Mouse (Mus musculus): ENCODE results near the gene Stk17b.
"Not testable (repeated sequence)": the region's sequence is repeated elsewhere in the genome, so short reads cannot be mapped to it uniquely, and the experiment has no call there.

Gene Stk17b

DNA sequence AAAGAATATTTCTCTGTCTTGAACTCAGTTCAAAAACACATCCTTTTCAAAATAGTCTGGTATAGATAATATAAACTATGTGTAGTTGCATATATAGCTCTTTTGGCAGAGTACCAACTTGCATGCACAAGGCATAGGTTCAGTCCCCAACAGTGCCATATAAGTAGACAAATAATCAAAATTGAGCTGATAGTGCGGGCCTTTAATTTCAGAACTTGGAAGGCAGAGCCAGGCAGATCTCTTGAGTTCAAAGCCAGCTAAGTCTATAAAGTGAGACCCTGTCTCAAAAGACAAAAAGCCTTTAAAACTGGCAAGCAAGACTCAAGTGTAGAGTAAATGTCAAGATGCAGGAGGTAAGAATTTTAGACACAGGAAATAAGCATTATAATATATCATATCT lies 2.1 kb downstream of the Stk17b start:
- no peak for DNase-seq (ENCODE audit: low read depth, low spot score)

DNA sequence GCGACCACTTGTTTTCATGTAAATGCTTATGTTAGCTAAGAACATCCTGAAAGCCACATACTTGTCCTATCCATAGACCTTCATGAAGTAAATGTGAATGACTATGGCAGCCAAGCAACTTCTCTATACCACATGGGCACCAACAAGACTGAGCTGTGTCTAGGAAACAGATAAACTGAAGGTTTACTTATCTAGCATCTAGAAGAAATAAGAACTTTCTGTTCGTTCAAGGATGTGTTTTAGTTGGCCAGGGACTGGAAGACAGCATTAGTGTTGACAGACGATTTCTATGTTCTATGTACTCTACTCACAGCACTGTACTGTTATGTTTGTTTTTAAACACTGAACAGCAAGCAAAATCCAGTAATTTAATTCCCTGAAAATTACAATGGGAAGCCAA lies 2.9 kb downstream of the Stk17b start:
- DNase-seq (ENCODE audit: low read depth, low spot score): no peak

DNA sequence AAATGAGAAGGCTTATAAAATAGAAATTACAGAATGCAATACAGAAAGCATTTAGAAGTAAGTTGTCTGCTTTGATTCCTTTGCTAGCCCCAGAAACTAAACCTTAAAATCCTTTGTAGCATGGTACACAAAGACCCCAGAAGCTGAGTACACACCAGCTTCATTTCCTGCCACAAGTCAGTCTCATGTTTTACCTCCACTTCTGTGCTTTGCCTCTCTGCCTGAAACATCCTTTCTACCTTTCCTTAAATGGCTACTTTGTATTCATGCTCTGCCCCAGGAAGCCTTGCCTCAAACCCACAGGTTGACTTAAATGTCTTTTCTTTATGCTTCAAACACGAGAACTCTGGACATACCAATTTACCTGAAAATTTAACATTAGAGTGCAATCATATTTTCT lies 3.7 kb downstream of the Stk17b start:
- DNase-seq (ENCODE audit: low read depth, low spot score): no peak

DNA sequence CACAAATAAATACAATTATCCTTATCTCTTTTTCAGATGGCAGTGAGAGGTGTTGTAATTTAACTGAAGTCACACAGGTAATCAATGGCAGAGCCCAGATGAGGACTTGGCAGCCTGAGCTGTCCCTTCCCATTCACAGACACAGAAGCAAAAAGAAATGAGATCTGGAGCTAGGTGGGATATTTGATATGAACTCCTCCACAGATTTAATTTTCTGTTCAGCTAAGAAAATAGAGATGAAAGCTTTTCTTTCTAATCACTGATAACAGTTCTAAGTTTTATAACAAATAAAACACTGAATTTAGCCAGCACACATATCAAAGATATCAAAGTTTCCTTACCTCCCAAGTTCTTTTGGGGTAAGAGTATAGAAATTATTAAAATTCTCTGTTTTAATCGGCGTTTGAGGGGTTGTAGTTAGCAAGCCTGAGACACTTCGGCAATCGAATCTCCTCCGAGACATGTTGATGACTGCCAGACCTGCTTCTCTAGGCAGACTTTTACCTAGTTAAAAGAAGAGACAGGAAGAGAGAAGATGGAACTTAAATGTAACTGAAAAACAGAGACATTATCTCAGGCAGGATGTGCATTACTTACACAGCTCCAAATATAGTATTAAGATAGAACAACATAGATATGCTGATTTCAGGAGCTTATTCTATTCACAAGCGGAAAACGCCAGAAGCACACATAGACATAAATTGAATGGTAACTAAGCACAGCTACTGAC lies 8.7 kb downstream of the Stk17b start:
- DNase-seq (ENCODE audit: low read depth, low spot score): no peak

DNA sequence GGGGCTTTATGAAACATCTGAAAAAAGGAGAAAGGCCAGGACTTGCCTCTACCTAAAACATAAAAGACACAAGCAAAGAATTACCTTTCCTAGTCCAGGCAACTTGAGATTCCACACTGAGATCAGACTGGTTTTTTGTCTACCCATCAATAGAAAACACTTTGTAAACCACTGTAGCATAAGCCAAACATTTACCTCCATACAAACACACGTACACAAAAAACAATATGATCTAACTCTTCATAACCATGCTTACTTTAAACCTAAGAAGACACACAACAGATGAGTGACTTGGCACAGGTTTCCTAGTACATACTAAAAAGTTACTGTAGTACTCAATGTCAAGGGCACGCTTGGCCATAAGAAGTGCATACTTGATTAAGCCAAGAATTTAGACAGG lies 9.5 kb downstream of the Stk17b start:
- DNase-seq (ENCODE audit: low read depth, low spot score): no peak

DNA sequence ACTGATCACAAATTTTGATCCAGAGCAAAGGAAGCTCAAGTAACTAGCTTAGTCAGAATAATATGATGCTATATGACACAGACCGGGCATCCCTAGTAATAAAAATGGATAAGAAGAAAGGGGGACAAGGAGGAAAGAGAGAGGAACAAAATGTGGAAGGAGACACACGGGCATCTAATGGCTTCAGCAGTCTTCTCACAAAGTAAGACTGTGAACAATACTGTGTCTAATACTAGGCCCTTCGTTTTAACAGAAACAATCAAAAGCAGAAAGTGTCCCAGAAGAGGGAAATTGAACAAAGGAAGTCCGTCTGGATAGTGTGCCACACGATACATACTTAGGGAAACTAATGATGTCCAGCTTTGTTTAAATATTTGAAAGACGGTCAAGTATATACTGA lies 10.0 kb downstream of the Stk17b start:
- no peak for DNase-seq (ENCODE audit: low read depth, low spot score)

DNA sequence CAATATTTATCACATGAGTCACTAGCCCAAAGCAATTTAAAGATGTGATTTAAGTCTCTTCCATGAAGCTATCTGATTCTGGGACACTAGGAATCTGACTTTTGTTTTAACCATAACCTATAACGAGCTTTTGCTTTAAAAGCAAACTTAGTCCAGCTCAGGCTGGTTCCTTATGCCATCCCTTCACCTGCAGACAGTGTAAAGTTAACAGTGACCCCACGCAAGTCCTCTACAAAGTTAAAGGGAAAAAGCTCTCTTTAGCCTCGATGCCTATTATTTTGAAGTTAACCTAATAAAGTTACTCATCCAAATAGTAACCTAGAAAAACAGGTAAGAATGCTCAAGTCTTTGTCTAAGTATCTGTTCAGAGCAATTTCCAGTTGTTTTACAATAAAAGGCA lies 10.5 kb downstream of the Stk17b start:
- no peak for DNase-seq (ENCODE audit: low read depth, low spot score)

DNA sequence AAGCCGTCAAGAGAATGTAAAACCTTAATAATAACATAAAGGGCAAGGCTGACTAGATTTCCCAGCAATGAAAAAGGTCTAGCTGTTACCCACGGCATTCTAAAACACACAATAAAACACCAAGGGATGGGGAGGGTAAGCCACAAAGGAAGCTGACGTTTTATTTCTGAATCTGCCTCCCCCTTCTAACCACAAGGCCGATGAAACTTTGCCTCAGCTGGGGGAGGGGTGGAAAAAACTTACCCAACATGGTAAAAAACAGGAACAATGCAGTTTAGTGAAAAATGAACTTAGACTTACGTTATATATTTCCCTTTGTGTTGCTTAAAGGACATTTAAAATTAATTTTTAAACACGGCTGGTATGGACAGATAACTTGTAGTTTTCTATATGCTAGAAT lies 11.0 kb downstream of the Stk17b start:
- DNase-seq (ENCODE audit: low read depth, low spot score): no peak

DNA sequence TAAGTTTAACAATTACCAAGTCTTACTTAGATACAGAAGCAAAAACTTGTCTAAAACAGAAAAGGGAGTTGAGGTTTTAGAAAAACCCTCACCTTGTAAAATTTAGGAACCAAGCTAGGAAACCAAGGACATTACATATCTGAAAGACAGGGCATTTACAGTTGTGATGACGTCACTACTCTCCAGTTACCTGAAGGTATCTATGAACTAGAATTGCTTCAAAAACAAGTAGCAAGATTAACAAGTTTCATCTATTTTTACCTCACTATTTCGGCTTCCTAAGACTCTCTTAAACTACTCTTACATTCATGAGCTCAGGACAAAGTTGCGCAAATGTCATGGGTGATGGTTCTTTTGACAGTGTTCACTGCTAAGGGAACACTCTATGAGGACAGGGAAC lies 12.1 kb downstream of the Stk17b start:
- DNase-seq (ENCODE audit: low read depth, low spot score): no peak

DNA sequence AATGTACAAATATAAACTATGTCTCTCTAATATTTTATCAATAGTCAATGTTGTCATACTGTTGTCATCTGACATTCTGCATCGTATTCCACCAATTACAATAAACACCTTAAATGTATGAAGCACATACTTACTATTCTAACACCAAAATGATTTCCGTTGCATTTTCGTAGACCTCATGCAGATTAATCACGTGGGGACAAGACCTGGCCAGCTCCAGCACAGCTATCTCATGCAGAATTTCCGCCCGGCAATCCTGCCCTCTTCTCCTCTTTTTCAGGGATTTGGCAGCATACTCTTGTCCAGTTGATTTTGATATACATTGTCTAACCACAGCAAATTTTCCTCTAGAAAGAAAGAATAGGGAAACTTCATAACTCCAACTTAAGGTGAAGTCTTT lies 13.5 kb downstream of the Stk17b start:
- DNase-seq (ENCODE audit: low read depth, low spot score): no peak

DNA sequence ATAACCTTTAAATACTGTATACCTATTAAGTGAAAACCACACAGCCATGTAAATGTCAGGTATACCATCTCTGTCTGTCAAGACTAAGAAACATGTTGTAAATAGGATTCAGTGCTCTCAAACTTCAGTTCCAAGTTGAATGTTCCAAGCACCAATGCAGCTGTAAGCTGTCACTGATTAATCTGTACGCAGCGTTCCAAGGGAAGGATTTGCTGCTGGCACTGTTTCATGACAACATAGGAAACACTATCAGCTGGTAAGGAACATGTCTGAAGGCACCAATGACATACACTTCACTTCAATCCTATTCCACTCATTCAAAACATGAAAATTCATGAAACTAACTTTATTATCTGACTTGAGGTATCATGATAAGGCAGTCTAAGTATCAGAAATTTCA lies 18.9 kb downstream of the Stk17b start:
- no peak for DNase-seq (ENCODE audit: low read depth, low spot score)

DNA sequence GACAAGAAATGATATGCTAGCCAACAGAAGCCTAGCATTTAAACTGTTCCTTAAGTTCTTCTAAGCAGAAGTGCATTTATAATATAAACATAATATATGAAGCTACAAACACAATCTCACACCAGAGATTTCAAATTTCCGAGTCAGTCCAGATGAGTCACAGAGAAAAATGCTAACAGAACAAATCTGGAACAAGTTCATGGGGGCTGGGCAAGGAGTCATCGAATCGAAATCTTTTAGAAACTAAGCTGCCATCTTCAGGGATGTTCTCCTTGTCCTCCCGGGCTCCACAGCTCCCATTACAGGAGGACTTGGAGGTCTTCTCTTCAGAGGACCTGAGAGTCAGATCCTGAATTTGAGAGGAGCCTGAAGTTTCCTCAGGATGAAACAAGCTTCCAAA lies 27.7 kb downstream of the Stk17b start:
- DNase-seq (ENCODE audit: low read depth, low spot score): no peak

DNA sequence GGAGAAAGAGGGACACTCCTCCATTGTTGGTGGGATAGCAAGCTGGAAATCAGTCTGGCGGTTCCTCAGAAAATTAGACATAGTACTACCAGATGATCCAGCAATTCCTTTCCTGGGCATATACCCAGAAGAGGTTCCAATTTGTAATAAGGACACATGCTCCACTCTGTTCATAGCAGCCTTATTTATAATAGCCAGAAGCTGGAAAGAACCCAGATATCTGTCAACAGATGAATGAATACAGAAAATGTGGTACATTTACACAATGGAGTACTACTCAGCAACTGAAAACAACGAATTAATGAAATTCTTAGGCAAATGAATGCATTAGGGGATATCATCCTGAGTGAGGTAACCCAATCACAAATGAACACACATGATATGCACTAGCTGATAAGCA lies 31.5 kb downstream of the Stk17b start:
- not testable (repeated sequence) for DNase-seq (ENCODE audit: low read depth, low spot score)

DNA sequence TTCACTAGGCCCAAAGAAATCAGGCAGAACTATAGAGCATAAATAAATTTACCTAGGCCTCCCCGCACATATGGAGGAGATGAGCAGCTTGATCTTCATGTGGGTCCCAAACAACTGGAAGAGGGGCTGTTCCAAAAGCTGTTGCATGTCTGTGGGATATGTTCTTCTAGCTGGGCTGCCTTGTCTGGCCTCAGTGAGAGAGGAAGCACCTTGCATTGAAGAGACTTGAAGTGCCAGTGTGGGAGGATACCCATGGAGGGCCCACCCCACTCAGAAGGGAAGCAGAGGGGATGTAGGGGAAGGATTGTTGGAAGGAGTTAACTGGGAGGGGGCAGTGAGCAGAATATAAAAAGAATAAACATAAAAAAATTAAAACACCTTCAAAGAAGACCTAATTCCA lies 33.9 kb downstream of the Stk17b start:
- no peak for DNase-seq (ENCODE audit: low read depth, low spot score)

DNA sequence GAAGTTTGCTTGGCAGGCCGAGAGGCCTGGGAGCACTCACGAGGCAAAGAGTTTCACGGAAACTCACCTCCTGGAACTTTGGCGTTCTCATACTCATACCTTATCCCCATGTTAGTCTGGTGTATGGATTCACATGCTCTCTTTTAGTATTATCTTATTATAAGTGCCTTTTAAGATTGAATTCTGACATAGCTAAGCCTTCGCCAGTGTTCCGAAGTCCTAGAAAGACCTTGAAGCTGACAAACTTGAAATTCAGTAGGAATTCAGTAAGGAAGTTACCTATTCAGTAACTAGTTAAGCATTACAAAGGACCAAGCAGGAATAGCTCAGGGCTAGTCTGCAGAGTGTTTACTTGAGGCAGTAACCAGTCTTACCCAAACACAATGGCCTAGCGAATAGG lies 34.3 kb downstream of the Stk17b start:
- DNase-seq (ENCODE audit: low read depth, low spot score): not testable (repeated sequence)

DNA sequence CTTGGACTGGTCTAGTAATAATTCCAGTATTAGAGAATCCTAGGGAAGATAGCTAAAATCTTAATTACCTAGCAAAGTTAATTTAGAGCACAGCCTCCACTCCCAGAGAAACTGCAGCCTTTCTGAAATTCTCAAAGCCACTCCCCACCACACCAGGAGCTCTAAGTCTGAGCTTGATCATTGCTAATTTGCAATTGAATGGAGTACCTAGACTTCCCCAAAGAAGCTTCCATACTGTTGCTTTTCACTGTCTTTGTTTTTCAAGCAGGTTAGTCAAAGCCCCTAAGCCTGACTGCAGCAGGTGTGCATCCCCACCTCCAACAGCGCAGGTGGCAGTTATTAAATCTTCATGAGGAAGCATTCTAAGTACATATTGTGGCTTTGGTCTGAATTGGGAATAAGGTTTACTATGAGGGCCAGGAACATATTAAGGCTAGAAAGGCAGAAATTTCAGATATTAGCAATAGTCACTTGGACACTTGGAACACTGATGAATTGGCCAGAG lies 35.1 kb downstream of the Stk17b start:
- not testable (repeated sequence) for DNase-seq (ENCODE audit: low read depth, low spot score)

DNA sequence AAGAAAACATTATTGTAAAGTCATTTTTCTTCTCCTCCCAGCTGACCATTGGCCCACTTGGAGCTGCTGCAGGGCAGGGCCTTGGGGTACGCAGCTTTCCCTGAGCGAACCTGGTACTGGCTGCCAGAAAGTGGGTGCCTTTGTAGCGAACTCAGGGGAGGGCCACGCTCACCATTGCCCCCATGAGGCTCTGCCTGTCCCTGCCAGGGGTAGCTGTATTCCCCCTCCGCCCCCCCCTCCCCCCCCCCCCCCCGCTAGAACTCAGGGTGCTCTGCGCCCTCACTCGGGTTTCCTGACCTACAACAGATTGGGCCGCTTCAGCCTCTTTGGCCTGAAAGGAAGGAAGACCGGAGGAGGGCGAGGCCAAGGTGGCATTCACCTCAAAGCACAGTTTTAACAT lies 36.5 kb downstream of the Stk17b start:
- no peak for DNase-seq (ENCODE audit: low read depth, low spot score)

DNA sequence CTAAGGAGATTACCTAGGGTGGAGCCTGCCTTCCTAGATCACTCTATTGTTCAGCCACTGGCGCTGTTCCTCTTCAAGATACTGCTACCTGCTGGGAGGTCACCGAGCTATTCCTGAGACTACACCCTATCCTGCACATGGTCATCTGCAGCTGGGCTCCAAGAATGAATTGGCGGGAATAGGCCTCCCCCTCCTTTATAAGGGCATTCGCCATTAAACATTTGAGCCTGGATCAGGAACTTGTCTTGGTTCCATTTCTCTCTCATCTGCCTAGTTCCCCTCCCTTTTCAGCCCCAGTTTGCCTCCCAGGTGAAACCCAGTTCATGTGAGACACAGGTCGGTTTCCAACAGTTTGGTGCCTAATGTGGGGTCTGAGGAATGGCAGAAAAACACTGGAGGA lies 39.0 kb downstream of the Stk17b start:
- DNase-seq (ENCODE audit: low read depth, low spot score): no peak

DNA sequence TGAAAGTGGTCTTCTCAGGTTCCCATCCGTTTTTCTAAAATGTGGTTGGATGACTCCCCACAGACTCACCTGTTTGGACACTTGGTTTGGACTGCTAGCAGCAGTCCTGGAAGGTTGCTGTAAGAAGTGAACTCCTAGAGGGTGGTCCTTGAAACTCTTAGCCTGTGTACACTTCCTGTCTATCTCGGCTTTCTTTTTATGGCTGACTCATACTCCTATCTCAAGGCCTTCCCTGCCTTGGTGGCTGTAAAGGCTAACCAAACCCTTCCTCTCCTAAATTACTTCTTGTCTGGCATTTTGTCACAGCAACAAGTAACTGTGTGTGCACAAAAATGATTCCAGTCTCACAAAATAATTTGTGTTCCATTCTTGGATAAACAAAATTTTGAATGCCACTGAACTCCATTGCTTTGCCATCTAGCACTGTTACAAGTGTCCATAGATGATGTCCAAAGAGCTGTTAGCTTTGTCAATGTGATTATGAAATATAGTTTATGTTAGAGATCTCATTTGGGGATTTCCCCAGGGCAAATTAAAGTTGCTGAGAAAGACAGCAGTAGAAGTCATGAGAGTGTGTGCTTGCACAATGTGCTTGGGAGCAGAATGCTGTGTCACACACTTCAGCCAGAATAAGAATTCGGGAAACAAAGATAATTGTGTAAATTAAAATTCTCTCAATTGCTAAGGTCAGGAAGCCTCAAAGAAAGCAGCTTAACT lies 43.1 kb downstream of the Stk17b start:
- no peak for DNase-seq (ENCODE audit: low read depth, low spot score)

DNA sequence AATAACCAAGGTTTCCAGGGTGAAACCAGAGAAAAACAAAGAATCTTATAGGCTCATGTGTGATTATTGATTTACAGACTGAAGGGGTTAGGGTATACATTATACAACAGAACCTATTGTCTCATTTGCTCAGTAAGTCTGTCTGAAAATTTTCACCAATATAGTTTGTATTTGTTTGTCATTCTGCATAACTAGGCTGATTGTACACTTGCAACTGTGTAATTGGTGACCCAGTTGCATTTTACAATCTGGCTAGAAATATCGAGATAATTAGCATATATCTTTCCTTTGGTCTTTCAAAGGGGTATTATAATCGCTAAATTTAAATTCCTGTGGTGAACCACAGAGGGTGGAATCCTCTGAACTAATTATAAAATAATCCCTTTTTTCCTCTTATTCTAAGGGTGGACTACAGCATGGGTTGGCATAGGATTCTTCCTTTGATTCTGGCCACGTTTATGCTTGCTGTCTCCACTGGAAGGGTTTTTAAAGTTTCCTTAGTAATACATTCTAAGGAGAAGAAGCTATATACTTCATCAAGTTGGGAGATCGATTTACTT lies 44.2 kb downstream of the Stk17b start:
- DNase-seq (ENCODE audit: low read depth, low spot score): no peak

DNA sequence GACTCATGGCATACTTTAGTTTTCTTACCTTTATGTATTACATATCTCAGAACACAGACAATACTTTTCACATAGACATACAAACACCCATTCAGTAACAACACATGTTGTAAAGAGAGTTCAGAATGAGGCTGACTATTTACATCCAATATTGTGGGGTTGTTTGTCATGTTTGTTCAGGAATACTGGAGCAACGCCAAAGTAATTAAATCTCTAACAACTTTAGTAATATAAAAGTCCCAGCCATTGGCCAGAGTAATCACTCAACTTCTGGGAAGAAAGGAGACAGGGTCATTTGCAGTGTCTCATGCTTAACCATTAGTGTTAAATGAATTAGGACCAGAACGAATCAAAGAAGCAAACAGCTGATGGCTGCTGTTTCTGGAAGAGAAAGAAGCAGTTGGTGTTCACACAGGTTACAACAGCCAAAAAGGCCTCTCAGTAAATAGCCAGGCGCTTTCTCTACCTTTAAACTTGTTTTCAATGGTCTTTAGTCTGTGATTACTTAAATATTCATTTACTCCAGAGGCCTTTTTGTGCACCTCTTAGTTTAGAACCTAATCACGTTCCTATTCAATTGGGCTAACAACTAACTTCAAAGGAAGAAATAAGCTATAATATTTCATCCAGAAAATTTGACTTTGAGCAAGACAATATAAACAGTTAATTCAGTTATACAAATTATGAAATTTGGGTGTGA lies 44.8 kb downstream of the Stk17b start:
- not testable (repeated sequence) for DNase-seq (ENCODE audit: low read depth, low spot score)

DNA sequence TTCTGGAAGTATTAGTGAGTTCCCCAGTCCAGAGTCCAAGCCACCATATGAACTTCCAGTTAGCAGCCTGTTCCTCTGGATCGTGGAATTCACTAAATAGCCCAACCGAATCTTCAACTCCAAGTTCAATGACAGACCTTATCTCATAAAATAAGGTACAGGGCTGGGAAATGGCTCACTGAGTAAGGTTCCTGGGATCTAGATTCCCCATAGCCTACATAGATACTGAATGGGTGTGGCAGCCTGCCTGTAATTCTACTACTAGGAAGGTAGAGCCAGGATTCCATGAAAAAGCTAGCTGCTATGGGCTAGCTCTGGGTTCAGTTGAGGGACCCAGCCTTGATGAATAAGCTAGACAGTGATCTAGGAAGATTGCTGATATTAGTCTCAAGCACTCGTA lies 48.4 kb downstream of the Stk17b start:
- no peak for DNase-seq (ENCODE audit: low read depth, low spot score)

Data from WW6 (cell line).